Mouse (Mus musculus): ENCODE measurements at regions not wholly inside any gene's neighbourhood (a gene's known extent, or its start where the extent isn't known, plus 50 kb on each side); places are given as distances from the start of the nearest gene placed in this dataset.

GRCm38 (mm10) chr3:99632309-99632708 lies 252.9 kb upstream of the Spag17 start:
- no peak overlapping the region for H3K4me3 ChIP-seq
- no peaks in the 10 kb centered on the region for H3K36me3 ChIP-seq
- no peaks in the 10 kb centered on the region for H3K27me3 ChIP-seq
- 85% methylated on average over 4 of the region's 4 CpGs for WGBS
- no peak overlapping the region for H3K27ac ChIP-seq (replicated peaks)
- no peaks in the 10 kb centered on the region for H3K9me3 ChIP-seq
- ATAC-seq (ENCODE audit: low FRiP score, low read depth), result no peak
- H3K4me2 ChIP-seq, result no peak overlapping the region
- no peaks in the 10 kb centered on the region for H3K4me1 ChIP-seq (replicated peaks)
- H3K9ac ChIP-seq, result no peak overlapping the region

GRCm38 (mm10) chr3:99641343-99642106 lies 243.7 kb upstream of the Spag17 start:
- Histone ChIP-seq H3K36me3 (no peaks in the 10 kb centered on the region), H3K4me2 (no peak overlapping the region), H3K27me3 (no peaks in the 10 kb centered on the region), H3K9ac (no peak overlapping the region), H3K9me3 (no peaks in the 10 kb centered on the region), H3K27ac (replicated peaks) (no peak overlapping the region), H3K4me3 (no peak overlapping the region), H3K4me1 (replicated peaks) (no peaks in the 10 kb centered on the region)
- WGBS, result 67% methylated on average over 8 of the region's 8 CpGs
- ATAC-seq (ENCODE audit: low FRiP score, low read depth), result no peak

- Histone ChIP-seq H3K4me1 (replicated peaks) (no peaks in the 10 kb centered on the region), H3K9me3 (no peaks in the 10 kb centered on the region), H3K36me3 (no peaks in the 10 kb centered on the region), H3K4me2 (no peak overlapping the region), H3K9ac (no peak overlapping the region), H3K4me3 (no peak overlapping the region), H3K27me3 (no peaks in the 10 kb centered on the region), H3K27ac (replicated peaks) (no peak overlapping the region)
- 51% methylated on average over 1 of the region's 1 CpGs for WGBS
- ATAC-seq (ENCODE audit: low FRiP score, low read depth), result no peak
Measured at GRCm38 (mm10) chr3:99644910-99645309, 240.3 kb upstream of the Spag17 start.

GRCm38 (mm10) chr3:99645318-99645717 lies 239.9 kb upstream of the Spag17 start:
- 61% methylated on average over 4 of the region's 4 CpGs for WGBS
- no peak overlapping the region for H3K9ac ChIP-seq
- H3K27me3 ChIP-seq, result no peaks in the 10 kb centered on the region
- ATAC-seq (ENCODE audit: low FRiP score, low read depth), result no peak
- no peak overlapping the region for H3K4me3 ChIP-seq
- no peak overlapping the region for H3K4me2 ChIP-seq
- H3K27ac ChIP-seq (replicated peaks), result no peak overlapping the region
- no peaks in the 10 kb centered on the region for H3K9me3 ChIP-seq
- no peaks in the 10 kb centered on the region for H3K4me1 ChIP-seq (replicated peaks)
- H3K36me3 ChIP-seq, result no peaks in the 10 kb centered on the region

GRCm38 (mm10) chr3:99657617-99658016 lies 227.6 kb upstream of the Spag17 start:
- Histone ChIP-seq H3K9me3 (no peaks in the 10 kb centered on the region), H3K9ac (no peak overlapping the region), H3K4me1 (replicated peaks) (no peaks in the 10 kb centered on the region), H3K4me3 (no peak overlapping the region), H3K27me3 (no peaks in the 10 kb centered on the region), H3K4me2 (no peak overlapping the region), H3K27ac (replicated peaks) (no peak overlapping the region), H3K36me3 (no peaks in the 10 kb centered on the region)
- ATAC-seq (ENCODE audit: low FRiP score, low read depth), result no peak
- 90% methylated on average over 5 of the region's 5 CpGs for WGBS

DNA sequence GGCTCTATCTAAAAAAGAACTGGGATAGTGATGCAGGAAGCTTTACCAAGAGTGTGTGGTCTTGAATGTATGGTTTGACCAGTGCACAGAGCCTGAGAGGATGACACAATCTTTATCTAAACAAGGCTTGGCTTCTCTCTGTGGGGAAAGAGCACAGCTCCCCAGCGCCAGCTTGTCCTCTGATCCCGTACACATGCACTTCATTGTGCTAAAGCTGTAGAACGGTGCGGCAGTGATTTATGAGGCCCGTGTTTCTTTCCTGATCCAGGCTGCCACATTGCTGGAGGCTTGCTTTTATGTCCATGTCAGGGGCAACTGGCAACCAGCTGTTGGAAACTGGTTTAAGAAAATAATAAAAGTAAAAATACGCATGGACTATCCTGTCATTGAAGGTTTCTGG lies 221.4 kb upstream of the Spag17 start:
- no peak for ATAC-seq (ENCODE audit: low FRiP score, low read depth)
- H3K9me3 ChIP-seq, result no peaks in the 10 kb centered on the region
- no peaks in the 10 kb centered on the region for H3K27me3 ChIP-seq
- H3K27ac ChIP-seq (replicated peaks), result no peak overlapping the region
- H3K4me1 ChIP-seq (replicated peaks), result no peaks in the 10 kb centered on the region
- H3K36me3 ChIP-seq, result no peaks in the 10 kb centered on the region
- 77% methylated on average over 6 of the region's 6 CpGs for WGBS
- H3K4me3 ChIP-seq, result no peak overlapping the region
- no peak overlapping the region for H3K4me2 ChIP-seq
- H3K9ac ChIP-seq, result no peak overlapping the region

- Histone ChIP-seq H3K9me3 (no peaks in the 10 kb centered on the region), H3K27ac (replicated peaks) (no peak overlapping the region), H3K4me1 (replicated peaks) (no peaks in the 10 kb centered on the region), H3K4me2 (no peak overlapping the region), H3K27me3 (no peaks in the 10 kb centered on the region), H3K36me3 (no peaks in the 10 kb centered on the region), H3K9ac (no peak overlapping the region), H3K4me3 (no peak overlapping the region)
- ATAC-seq (ENCODE audit: low FRiP score, low read depth), result no peak
- WGBS, result 67% methylated on average over 5 of the region's 5 CpGs
Measured at GRCm38 (mm10) chr3:99665363-99665762, 219.8 kb upstream of the Spag17 start.

- 30% methylated on average over 10 of the region's 10 CpGs for WGBS
- Histone ChIP-seq H3K4me1 (replicated peaks) (no peaks in the 10 kb centered on the region), H3K36me3 (no peaks in the 10 kb centered on the region), H3K4me2 (no peak overlapping the region), H3K9me3 (no peaks in the 10 kb centered on the region), H3K4me3 (no peak overlapping the region), H3K27me3 (no peaks in the 10 kb centered on the region), H3K27ac (replicated peaks) (no peak overlapping the region), H3K9ac (no peak overlapping the region)
- no peak for ATAC-seq (ENCODE audit: low FRiP score, low read depth)
Measured at GRCm38 (mm10) chr3:99665902-99666768, 219.1 kb upstream of the Spag17 start.

DNA sequence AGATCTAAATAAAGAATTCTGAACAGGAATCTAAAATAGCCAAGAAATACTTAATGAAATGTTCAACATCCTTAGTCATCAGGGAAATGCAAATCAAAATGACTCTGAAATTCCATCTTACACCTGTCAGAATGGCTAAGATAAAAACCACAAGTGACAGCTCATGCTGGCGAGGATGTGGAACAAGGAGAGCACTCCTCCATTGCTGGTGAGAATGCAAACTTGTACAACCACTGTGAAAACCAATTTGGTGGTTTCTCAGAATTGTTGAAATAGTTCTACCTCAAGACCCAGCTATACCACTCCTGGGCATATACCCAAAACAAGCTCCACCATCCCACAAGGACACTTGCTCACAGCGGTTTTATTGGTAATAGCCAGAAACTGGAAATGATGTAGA lies 211.1 kb upstream of the Spag17 start:
- H3K4me1 ChIP-seq (replicated peaks), result no peaks in the 10 kb centered on the region
- H3K9me3 ChIP-seq, result no peaks in the 10 kb centered on the region
- no peak overlapping the region for H3K9ac ChIP-seq
- no peak overlapping the region for H3K27ac ChIP-seq (replicated peaks)
- H3K36me3 ChIP-seq, result no peaks in the 10 kb centered on the region
- no peak overlapping the region for H3K4me2 ChIP-seq
- H3K4me3 ChIP-seq, result no peak overlapping the region
- 93% methylated on average over 2 of the region's 2 CpGs for WGBS
- no peaks in the 10 kb centered on the region for H3K27me3 ChIP-seq
- ATAC-seq (ENCODE audit: low FRiP score, low read depth), result no peak

DNA sequence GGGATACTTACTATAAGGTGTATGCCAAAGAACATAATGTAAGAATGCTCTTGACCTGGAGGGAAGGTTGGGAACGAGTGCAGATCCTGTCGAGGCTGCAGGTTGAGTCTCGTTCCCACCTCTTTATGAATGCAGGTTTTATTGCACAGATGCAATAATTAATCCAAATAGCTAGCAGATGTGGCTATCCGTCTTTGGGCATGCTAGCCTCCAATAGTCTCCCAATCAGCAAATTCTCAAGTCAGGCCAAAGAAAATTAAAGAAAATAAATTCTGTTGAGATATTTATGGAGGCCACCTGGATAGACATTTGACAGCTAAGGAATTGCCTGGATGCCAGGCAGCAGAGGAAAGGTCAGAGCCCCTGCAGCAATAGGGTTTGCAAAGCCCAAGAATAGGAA lies 175.7 kb upstream of the Spag17 start:
- Histone ChIP-seq H3K9ac (no peak overlapping the region), H3K27me3 (no peaks in the 10 kb centered on the region), H3K4me2 (no peak overlapping the region), H3K27ac (replicated peaks) (no peak overlapping the region), H3K9me3 (no peaks in the 10 kb centered on the region), H3K4me3 (no peak overlapping the region), H3K4me1 (replicated peaks) (no peaks in the 10 kb centered on the region), H3K36me3 (no peaks in the 10 kb centered on the region)
- 85% methylated on average over 4 of the region's 4 CpGs for WGBS
- ATAC-seq (ENCODE audit: low FRiP score, low read depth), result no peak

- H3K27ac ChIP-seq (replicated peaks), result no peak overlapping the region
- ATAC-seq (ENCODE audit: low FRiP score, low read depth), result no peak
- no peak overlapping the region for H3K4me2 ChIP-seq
- H3K36me3 ChIP-seq, result no peaks in the 10 kb centered on the region
- no peaks in the 10 kb centered on the region for H3K27me3 ChIP-seq
- no peak overlapping the region for H3K4me3 ChIP-seq
- no peaks in the 10 kb centered on the region for H3K4me1 ChIP-seq (replicated peaks)
- H3K9ac ChIP-seq, result no peak overlapping the region
- no peaks in the 10 kb centered on the region for H3K9me3 ChIP-seq
- WGBS, result 73% methylated on average over 4 of the region's 4 CpGs
Measured at GRCm38 (mm10) chr3:99716381-99716780, 168.8 kb upstream of the Spag17 start.

GRCm38 (mm10) chr3:99738093-99738803 lies 147.0 kb upstream of the Spag17 start:
- no peak for ATAC-seq (ENCODE audit: low FRiP score, low read depth)
- Histone ChIP-seq H3K9me3 (no peaks in the 10 kb centered on the region), H3K27me3 (no peaks in the 10 kb centered on the region), H3K9ac (no peak overlapping the region), H3K4me2 (no peak overlapping the region), H3K27ac (replicated peaks) (no peak overlapping the region), H3K4me3 (no peak overlapping the region), H3K36me3 (no peaks in the 10 kb centered on the region), H3K4me1 (replicated peaks) (0 out of 2 replicates have a peak, but pooled peaks cover 2% of the 10 kb centered on the region)
- WGBS, result 85% methylated on average over 3 of the region's 3 CpGs

Data from hindbrain, embryonic 15.5 days (tissue).